Mouse (Mus musculus) adrenal gland, postnatal 36 days (tissue): ENCODE results near the gene Ttc12. TPM values are rescaled to one million over a fixed set of nuclear protein-coding genes. Genes with fewer than 3 reads are reported as not detected.

Experiments
- DNase-seq, 2 experiments: peaks; one replicate each; pipeline ENCODE4 v3.0.0; 2021; ENCODE audit warnings: mixed read lengths in 1 of 2
- long read RNA-seq, 2 experiments: library from polyadenylated mRNA; stranded (forward); transcript quantifications; one replicate each; pipeline ENCODE4 v2.0.0; 2021; ENCODE audit warnings: borderline sequencing depth in 2 of 2
- total RNA-seq, 2 experiments: library from RNA; stranded (reverse); gene quantifications; 2 replicates each; pipeline ENCODE4 v1.2.3; 2021

Ttc12 gene
- total RNA-seq = 10 to 100 TPM; 14.6 to 16.0 TPM
- long read RNA-seq, experiment 1, transcript Ttc12-201 (22 exons, 3,628 nt) = major isoform, 12 of 18 reads
- long read RNA-seq, experiment 1, partial matches to known transcripts = 4 of 18 reads
- long read RNA-seq, experiment 1, other reads (novel, unspliced or antisense) = 2 of 18 reads
- long read RNA-seq, experiment 2, partial matches to known transcripts = 1 of 8 reads
- long read RNA-seq, experiment 2, other reads (novel, unspliced or antisense) = 3 of 8 reads

DNA sequence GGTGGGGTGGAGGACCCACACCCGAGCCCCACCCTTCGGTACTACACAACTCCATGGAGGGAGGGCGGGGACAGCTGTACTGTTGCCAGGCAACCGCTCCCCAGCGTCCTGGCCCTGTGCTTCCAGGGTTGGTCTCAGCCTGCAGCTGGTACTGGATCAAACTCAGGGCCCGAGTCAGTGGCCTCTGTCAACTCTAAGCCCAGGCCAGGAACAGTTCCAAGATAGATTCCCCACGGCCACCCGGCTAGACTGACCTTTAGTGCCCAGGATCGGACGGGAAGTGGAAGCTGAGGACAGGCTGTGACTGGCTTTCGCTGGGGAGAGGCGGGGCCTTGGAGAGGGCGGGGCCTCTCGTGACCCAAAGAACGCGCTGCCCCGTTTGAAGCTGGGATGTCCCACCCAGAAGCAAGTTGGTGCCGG, at the start of gene Ttc12:
Gene Ttc12 (minus strand): TSS at position 334 of the 420 bp plus-strand sequence.
- DNase-seq = peak; percentile 93 to 94

DNA sequence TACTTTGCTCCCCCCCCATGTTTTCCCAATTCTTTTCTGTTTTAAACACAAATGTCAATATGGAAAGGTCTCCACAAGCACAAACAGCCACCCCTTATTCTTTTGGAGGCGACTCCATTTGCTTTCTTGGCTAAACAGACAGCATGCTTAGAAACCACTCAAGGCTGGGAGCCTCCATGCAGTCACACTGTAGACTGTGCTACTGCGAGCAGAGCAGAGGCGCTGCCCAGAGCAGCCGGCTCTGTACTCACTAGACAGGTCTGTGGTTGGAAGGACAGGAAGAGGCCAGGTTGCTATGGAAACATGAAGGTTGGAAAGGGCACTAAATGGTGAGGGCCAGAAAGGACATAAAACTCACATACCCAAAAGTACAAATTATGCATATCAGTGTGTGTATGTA, 48.9 kb upstream of the Ttc12 start:
- DNase-seq = no peak

DNA sequence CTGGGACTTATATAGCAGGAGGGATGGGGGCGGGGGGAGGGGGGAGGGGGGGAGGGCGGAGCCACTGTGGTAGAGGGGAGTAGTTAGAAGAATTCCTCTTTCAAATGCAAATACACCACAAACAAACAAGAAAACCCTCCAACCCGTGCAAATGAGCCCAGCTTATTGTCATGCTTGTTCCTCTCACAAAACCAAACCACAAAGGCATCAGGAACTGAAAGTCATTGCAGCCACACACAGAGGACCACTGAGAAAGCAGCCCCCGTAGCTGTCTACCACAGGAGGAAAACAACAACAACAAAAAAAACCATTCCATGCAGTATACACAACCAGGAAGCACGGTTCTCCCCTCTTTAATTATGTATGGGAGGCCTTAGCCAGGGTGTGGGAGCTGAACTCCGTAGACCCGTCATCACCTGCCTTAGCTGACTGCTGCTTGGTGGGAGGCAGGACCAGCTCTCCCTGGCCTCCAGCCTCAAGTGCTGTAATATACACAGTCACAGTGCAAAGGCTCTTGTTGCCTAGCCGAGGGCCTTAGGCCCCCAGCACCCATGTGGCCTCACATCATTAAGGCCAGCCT, 48.0 kb upstream of the Ttc12 start:
- no peak for DNase-seq

DNA sequence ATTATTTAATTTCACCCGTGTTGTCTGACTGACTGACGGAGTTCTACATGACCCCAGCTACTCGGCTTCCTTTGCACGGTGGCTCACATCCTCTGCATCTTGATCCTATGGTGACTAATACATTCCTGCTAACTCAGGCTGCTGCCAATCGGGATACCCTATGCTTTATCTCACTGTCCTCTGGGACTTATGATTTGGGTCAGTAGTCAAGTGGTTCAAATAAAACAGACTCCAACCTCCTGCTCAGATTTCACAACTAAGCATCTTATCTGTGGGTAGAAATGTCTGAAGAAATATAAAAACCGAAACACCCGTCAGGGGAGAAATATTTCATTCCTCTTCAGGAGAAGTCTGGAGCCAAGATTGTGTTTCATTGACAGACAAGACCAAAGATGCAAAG, 47.4 kb upstream of the Ttc12 start:
- no peak for DNase-seq

DNA sequence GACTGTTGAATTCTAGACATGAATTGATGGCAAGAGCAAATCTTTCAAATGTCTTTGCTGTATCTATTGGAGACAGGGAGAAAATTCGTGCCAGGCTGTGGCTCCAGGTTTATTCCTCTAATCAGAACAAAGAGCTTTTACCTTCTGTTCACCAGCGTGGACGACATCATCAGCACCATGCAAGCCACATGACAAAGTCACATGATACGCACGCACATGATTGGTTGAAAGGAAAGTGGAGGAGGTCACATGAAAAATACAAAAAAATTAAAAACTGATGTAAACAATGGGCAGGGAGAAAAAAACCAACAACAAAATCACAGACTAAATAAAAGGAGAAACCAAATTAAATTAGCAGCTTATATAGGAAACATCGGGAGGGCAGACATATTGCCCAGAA, 45.8 kb upstream of the Ttc12 start:
- no peak for DNase-seq

DNA sequence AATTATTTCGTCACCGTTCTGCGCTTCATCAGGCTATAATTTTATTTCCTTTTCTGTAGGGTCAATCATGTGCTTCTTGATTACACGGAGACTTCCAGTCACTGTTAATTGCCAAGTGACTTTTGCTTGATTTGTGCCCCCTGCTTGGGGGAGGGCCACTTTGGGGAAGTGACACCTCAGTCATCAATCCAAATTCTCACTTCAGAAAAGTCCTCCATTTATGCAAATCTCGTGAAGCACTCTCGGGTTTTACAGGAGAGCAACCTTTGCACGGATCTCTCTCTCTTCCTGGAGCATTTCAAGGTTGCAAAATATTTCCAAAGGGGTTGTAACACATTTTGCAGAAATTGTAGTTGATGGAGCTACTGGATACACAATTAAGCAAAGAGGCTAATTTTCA, 45.2 kb upstream of the Ttc12 start:
- no peak for DNase-seq

DNA sequence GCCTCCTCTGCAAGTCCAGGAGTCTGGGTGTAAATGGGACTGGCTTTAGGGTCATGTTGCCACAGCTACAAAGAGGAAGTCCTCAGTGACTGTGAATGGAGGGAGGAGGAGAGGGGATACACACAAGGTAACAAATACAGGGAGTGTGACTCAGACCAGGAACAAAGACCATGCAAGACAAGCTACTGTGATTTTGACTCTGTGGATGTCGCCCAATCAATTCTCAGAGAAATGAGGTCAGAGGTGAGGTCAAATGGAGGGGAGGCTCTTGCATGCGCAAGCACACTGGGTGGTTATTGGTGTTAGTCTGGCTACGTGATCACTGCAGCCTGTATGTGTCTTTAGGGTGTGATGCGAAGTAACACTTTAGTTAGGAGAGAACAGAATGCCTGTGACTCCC, 44.7 kb upstream of the Ttc12 start:
- DNase-seq = no peak

DNA sequence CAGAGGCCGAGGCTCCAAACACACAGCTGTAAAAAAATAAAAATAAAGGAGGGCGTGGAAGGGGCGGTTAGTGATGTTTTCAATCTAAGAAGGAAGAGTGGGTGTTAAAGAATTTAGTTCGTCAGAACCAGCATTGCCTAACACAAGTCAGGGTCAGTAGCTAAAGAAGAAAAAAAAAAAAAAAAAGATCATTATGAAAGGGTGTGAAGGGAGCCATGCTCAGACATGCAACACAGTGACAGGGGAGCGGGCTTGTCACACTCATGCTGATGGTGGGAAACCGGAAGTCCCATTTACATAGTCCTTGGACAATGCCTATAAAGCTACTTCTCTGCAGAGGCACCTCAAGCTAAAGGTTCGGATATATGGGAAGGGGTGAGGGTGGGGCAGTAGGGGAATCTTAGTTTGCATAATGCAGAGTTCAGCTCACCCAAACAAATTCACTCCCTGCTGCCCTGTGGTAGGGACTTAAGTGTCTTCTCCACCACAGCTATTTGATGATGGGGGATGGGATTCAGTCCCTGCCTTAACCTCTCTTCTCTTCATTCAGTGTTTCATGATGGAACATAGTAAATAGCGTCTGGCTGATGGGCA, 43.4 kb upstream of the Ttc12 start:
- DNase-seq = no peak

DNA sequence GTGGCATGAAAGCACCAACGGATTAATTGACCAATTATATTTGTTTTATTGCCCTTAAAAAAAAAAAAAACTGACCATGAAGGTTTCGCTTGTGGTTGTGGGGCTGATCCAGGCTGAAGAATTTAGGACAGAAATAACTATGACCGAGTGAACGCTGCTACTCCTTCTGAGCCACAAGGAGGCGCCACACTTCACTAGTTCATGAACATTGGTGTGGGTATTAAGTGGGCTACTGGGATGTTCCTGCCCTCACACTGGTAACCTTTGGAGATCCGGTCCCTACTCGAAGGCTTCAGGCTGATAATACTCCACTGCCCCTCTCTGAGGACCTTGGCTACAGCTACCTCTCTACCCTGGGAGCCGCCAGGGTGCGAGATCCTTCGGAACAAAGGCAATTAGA, 42.9 kb upstream of the Ttc12 start:
- peak; percentile 15 to 27 for DNase-seq

DNA sequence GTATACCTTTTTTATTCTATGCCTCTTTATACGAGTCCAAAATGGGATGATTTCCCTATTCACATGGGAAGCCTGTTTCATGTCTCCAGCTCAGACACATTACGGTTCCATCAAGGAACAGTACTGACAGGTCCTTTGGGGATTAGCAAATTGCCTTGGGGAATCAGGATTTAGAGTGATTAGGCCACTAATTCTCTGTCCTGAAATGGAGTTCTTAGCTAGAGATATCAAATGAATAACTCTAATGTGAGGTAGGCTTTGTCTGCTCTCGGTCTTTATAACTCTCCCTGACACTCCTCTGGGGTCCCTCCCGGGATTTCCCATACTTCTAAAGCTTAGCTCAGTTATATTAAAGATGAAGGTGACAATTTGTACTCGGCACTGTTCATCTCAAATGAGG, 42.0 kb upstream of the Ttc12 start:
- DNase-seq = no peak

DNA sequence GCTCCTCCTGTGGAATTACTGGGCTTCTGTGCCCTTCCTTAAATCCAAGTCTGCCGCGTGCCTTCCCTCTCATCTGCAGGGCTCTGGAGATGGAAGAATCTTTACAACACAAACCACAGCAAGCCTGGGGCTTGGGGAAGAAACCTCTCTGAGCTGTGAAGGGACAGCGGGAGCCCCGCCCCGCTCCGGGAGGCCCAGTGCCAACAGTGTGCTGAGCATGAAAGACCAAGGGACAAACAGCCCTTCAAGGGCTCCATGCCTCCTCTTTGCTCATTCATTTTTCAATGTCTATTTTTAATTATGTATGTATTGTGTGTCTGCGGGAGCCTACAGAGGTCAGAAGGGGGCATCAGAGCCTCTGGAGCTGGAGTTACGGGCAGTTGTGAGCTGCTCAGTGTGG, 41.3 kb upstream of the Ttc12 start:
- no peak for DNase-seq

DNA sequence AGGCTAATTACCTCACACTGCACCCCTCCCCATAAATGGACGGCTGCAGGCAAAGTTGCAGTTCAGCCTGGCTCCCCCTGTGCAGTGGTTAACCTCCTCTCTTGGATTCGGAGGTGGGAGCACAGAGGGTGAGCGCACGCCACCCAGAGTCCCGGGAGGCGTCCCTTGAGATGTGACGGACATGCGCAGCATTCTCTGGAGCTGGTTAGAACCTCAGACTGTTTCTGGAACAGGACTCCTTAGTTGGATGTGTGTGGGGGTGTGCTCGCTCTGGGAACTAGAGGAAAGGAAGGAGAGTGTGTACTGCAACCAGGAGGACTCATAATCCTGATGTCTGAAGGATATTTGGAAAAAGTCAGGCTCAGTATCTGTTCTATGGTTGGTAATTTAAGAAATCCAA, 38.7 kb upstream of the Ttc12 start:
- no peak for DNase-seq

DNA sequence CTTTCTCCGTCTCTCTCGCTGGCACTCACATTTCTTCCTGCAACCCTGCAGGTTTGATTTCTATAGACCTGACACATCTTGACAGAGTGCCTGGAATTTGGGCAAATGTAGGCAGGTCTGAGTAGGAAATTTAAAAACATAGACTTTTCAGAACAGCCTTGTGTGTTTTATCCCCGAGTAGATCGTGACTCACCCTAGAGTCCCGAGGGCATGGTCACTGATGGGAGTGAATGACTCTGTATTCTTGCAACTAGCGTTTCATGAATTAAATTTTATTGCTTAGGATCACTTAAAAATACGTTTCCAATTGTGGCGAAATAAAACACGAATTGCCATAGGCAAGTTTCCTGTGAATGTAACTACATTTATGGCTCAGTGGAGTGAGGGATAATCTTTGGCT, 37.9 kb upstream of the Ttc12 start:
- no peak for DNase-seq

DNA sequence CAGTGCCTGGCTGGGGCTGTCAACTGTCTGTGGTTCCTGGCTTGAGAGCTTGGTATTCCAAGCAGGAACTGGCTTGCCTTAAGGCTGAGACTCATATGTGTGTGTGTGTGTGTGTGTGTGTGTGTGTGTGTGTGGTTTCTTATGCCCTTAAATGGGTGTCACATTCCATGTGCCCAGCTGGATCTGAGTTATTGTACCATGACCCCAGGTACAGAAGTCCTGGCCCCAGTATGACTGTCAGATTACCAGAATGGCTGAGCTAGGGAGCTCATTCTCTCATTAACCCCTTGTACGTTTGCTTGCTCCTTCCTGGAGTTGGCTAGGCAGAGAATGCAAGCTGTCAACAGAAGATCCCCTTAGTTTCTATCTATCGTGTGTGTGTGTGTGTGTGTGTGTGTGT, 28.3 kb upstream of the Ttc12 start:
- DNase-seq = no peak

DNA sequence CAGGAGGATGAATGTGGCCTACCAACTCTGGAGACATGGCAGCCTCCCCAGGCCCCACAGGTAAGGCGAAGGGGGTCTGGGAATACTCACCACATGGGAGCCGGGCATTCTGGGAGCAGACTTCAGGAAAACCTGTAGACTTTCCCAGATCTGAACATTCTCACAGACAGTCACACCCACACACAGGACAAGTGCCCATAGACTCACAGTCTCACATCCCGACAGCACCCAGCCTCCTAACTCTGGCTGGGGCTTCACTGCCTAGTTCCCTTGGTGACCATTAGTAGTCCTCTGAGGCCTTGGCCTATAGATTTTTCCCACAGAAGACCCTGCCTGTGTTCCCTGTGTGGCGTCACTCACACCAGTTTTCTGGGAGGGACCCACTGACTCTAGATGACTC, 24.6 kb upstream of the Ttc12 start:
- DNase-seq = no peak

DNA sequence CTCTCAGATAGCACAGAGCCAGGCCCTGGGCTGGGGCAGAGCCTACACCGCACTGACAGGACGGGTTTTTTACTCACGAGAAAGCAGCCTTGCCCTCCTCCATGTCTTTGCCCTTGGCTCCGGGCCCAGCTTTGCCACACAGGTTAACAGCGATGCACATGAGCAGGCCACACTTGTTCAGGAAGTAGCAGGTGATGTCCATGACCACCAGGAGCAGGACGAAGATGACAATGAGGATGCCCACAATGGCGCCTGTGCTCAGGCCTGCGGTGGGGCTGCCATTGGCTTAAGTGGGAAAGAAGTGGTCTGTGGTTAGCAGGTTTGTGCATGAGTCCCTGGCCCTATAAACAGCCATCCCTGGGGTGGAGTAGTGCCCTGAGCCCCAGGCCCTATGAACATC, 23.6 kb upstream of the Ttc12 start:
- no peak for DNase-seq

DNA sequence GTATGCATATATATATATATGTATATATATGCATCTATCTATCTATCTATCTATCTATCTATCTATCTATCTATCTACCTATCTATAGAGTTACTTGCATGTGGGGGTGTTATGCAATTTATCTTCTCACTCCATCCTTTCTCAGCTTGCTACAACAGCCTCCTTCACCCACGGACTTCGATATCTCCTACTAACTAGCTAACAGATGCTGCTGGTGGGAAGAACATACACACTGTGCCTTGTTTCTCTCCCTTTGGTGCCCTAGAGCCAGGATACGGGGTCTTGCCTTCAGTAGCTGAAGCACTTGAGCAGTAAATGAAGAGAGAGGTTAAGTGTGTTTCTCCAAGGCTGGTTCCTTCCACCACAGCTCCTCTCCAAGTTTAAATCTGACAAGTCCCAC, 23.1 kb upstream of the Ttc12 start:
- no peak for DNase-seq

DNA sequence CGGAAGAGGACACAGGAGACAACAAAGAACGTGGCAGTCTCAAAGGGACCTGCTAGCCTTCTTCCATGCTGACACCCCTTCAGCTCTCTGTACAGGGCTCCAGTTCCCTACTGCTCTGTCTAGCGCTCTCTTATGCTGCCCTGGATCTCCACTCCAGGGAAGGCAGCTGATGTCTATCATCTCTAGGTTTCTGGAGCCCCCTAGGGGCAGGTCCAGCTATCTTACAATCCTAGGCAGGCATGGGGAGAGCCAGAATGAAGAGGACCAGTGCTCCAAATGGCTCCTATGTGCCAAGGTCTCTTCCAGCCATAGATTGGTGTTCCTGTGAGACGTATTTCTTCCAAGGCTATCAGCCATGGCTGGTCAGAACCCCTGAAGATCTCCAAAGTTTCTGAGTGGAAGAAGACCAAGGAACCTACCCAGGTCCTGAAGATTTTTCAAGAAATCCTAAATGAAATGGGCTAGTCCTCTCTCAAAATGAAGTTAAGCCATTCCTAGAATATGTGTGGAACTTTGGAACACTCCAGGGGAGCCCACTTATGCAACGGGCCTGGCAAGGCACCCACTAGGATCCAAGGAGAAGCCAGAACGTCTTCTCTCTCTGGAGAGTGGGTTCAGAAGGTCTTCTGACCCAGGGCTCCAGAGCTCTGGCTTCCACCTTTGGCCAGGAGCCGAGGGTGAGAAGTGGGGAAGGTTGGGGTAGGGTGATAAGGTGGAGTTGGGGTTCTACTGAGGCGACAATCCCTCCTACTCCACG, 22.0 kb upstream of the Ttc12 start:
- peak in 1 of 2 experiments; percentile 32 for DNase-seq

DNA sequence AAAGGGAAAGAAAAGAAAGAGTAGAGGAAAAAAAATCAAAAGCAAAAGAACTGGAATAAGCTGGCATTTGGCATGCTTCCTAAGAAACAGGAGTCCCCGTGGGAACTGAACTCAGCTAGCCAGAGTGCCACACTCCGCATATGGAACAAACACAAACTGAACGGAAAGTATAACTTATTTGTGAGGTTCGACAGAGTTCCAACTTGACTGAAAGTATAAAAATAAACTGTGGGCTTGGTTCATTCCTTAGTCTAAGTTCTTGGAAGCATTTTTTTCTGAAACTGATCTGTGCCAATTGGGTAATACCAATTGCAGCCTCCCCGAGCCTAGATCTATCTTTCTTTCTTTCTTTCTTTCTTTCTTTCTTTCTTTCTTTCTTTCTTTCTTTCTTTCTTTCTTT, 18.6 kb upstream of the Ttc12 start:
- no peak for DNase-seq

DNA sequence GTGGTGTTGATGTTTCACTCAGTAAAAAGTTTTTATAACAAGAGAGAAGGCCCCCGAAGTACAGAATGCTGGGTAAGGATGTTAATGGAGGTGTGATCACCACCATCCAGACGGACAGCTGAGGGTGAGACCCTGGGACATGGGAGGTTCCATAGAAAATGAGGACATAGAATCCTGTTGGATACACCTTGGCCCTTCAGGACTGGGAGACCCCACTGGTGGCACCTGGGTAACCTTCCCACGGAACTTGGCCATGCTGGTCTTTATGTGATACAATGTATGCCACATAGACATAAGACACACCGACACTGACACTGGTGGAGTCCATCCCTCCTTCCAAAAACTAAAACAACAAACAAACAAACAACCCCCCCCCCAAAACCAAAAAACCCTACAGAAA, 16.2 kb upstream of the Ttc12 start:
- DNase-seq = no peak

DNA sequence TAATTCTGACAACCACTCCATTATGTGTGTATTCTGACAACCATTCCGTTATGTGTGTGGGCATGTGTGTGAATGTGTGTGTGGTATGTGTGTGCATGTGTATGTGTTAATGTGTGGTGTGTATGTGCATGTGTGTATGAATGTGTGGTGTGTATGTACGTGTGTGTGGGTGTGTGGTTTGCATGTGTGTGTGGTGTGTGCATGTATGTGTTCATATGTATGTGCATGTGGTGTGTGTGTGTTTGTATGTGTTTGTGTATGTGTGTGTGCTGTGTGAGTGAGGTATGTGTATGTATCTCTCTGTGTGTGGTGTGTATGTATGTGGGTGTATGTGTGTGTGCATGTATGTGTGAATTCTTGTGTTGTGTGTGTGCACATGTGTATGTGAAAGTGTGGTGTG, 13.9 kb upstream of the Ttc12 start:
- DNase-seq = no peak

DNA sequence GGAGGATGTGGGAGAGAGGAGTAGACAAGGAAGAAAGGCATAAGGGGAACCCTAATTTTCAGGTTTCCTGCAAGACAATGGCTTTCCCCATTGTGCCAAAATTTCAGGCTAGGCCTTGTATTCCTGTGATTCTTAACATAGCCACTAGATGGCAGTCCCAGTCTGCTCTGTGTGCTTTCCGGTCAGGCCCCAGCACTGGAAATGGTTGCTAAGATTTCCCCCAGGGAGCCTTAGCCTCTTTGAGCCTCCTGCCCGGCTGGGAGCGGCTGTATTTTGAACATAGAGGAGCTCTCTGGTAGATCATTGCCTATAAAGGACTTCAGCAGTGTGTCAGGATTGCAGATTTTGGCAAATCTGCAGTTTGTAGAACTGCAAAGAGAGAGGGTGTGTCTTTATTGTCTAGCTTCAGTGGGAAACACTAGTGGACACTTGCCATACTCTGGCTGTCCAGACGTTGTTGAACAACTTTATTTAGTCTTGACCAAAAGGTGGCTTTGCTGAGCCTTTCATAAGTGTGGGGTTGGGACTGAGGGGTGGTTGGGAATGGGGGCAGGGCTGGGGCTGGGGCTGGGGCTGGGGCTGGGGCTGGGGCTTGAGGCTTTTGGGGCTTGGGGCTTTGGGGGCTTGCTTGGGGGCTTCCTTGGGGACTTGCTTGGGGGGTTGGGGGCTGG, 8.1 kb upstream of the Ttc12 start:
- peak; percentile 43 to 65 for DNase-seq

DNA sequence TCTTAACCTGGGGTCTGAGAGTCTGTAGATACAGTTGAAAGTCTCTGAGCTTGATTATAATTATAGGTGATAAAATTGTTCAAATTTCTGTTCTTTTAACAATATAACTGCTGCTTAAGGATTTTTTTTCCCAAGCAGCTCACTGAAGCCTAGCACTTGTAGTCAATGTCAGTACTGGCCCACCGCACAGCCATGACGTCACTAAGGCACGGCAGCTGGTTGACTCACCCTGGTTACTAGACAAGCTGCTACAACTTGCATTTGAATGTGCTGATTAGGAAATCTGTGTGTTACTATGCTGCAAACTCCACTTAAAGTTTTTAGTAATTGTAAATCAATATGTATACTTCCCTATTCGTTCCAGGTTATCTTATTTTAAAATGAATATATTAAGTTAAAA, 4.6 kb upstream of the Ttc12 start:
- DNase-seq = no peak
